Mouse (Mus musculus) lung, adult 18-20 months (tissue): ENCODE data around the gene Eif4enif1.
"Not testable (repeated sequence)": the region's sequence is repeated elsewhere in the genome, so short reads cannot be mapped to it uniquely, and the experiment has no call there.

Source experiments
- DNase-seq, 2 experiments: peaks; one replicate each; pipeline ENCODE4 v3.0.0; 2022; ENCODE audit warnings: mixed read lengths in 2 of 2

Gene Eif4enif1

DNA sequence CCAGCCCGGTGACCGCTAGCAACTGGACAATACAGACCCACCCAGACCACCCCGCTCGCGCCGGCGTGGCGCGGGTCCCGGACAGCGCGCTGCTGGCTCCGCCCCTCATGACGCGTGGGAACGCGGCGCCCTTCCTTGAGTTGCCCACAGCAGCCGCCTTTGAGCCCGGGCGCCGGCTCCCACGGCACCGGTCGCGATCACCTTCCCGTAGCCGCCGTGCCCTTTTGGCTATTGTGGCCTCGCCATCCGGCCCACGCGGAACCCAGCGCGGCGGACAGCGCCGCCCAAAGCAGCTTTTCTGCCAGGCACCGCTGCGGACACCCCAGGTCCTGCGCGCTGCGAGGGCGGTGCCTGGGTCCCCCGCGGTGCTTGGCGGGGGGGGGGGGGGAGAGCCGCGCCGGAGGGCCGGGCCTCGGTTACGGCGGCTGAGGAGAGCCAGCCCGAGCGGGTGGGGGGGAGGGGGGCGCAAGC is at the start of gene Eif4enif1:
Eif4enif1 (plus strand) TSS at position 162 of the 471 bp plus-strand sequence.
- DNase-seq = peak; percentile 88 to 91

DNA sequence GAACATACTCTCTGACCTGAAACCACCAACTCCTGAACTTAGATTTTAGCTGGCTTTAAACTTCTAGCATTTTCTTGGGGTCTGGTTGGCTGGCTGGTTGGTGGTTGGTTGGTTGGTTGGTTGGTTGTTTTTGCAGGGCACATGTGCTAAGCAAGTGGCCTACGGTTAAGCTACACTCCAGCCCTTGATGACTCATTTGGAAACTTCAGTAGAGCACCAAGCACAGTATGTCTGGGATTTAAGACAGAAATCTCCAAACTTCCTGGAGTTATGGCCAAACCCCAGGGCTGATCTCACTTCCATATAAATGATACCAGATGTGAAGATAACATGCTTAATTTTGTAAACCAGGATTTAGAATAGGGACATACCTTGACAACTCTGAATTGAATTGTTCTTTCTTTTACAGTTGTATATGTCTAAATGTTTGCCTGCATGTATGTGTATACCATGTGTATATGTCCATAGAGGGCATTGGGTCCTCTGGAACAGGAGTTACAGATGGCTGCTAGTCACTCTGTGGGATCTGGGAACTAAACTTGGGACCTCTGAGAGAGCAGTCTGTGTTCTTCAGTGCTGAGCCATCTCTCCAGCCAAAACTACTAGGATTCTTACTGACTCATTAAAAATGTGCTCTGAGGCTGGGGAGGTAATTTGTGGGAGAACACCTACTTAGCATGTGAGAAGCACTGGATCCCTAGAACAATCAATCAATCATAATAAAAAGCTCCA is 48.4 kb upstream of the Eif4enif1 start:
- peak; percentile 64 to 72 for DNase-seq

DNA sequence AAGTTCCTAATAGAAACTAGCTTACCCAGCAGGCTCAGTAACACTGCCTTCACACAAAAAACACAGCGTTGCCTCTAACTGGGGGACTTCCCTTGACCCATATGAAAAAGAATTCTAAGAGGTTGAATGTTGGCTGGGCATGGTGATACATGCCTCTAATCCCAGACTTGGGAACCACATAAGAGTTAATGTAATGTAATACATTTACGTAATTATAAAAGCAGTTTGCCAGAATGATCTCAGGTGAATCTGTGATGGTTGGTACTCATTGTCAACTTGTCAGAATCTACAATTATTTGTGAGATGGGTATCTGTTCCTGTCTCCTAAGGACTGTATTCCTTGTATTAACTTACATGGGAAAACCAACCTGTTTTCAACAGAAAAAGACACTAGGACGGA is 45.2 kb upstream of the Eif4enif1 start:
- DNase-seq = not testable (repeated sequence)

DNA sequence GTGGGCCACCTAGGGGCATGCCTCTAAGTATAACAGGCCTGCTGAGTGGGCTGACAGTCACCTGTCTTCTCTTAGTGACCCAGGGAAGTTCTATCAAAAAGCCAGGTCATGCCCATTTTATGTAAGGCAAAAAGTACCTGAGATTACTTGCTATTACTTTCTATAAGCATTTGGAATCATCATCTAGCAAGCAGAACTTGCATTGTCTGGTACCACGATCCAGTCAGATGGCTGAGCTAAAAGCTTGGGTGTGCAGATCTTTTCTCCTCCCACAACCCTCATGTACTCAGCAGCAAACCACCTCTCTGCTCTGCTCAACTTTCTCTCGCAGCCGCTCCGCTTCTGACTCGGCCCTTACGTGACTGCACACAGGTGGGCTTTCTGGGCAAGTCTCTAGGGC is 44.2 kb upstream of the Eif4enif1 start:
- not testable (repeated sequence) for DNase-seq

DNA sequence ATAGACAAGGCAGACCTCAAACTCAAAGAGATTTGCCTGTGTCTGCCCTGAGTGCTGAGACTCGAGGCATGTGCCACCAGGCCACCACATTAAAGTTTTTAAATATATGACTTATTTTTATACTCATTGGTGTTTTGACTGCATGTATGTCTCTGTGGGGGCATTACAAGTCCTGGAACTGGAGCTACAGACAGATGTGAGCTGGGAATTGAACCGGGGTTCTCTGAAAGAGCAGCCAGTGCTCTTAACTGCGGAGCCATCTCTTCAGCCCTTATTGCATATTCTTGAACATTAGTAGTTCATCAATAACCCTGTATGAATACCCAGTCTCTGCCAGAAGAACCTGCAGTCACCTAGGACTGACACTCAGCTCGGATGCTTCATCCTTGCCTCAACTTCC is 43.4 kb upstream of the Eif4enif1 start:
- DNase-seq = not testable (repeated sequence)

DNA sequence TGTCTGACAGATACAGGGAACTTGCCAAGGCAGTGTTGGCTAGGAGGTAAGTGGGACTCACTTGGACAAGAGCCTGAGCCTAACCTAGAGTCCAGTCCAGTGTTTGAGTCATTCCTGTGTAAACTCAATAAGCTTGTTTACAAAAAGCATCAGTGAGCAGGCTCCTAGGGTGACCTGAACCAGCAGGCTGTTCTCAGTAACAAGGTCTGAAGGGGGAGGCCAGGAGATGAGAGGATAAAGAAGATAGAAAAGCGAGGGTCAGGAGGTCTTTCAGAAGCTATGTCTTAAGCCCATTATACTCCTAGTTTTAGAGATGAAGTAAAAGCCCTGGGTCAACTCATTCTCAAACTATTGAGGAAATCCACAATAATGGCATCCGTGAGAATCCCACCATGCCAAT is 40.8 kb upstream of the Eif4enif1 start:
- peak; percentile 71 for DNase-seq

DNA sequence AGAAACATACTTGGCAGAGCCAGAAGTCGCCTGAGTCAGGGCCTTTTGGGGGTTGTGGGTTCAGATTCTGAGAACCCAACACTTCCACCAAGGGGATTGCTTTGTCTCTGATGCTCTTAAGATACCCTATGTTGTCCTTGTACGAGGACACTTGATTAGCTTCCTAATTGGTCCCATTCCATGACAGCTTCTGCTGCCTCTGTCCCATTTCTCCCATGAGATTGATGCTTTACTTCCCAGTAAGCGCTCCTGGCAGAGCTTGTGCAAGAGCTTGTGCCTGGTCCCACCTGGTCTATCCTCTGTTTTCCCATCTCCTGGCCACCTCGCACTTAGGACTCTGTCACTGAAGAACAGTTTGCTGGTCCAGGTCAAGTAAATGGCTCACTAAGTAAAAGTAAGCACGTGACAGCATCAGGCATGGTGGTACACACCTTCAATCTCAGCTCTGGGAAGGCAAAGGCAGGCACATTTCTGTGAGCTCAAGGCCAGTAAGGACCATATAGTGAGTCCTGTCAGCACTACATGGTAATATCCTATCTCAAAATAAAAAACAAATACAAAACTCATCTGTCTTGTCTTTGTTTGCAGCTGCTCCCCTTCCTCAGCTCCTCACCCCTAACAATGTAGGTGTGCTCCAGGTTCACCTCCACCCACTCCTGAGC is 39.8 kb upstream of the Eif4enif1 start:
- DNase-seq = peak; percentile 50 to 76

DNA sequence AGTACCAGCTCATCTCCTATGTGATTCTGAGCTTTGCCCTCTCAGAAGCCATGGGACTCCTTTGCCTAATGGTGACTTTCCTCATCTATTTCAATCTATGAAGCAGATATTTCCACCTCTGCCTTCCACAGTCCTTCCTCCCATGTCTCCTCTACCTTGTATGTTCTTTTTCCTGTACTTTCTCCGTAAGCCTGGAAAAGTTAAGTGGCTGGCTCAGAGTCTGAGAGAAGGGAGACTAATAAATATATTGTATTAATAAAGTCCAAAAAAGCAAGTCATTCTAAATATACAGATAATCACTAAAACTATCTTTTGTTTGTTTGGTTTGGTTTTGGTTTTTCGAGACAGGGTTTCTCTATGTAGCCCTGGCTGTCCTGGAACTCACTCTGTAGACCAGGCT is 39.1 kb upstream of the Eif4enif1 start:
- peak in 1 of 2 experiments; percentile 30 for DNase-seq

DNA sequence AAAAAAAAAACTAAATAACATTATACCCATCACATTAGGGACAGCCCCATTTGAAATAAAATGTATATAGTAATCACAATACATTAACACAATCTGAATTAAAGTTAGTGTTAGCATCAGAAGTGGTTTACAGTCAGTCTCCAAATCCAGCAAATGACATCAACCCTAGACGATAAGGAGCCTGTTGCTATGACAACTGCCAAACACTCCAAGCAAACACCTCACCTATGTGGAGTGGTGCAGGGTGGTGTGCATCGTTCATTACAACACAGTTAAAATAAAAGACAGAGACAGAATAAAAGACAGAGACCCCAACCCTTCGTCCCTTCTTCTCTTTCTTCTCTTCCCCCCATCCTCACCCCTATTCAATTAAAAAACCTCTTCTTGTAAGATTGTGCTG is 38.5 kb upstream of the Eif4enif1 start:
- DNase-seq = peak; percentile 72 to 81

DNA sequence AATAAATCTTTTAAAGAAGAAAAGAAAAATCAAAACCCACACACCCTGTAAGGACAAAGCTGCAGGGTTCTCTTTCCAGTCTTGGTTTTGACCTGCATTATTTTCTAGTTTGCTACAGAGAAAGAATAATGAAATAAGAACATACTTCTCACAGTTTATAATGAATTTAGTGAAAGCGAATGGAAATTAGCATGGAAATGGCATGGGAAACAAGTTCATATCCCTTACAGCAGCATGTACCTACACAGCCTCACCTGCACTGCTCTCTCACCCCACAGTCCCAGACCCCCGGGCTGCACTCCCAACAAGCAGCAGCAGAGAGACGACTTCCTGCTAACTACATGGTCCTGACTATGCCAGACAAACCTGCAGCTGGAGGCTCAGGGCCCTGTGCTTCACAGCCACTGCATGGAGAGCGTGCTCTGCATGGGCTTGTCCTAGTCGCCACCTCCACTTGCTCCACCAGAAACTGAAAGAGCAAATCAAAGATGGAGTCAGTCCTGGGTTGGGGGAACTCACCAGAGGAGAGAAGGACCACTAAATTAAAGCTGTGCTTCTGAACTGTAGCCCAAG is 36.9 kb upstream of the Eif4enif1 start:
- not testable (repeated sequence) for DNase-seq

DNA sequence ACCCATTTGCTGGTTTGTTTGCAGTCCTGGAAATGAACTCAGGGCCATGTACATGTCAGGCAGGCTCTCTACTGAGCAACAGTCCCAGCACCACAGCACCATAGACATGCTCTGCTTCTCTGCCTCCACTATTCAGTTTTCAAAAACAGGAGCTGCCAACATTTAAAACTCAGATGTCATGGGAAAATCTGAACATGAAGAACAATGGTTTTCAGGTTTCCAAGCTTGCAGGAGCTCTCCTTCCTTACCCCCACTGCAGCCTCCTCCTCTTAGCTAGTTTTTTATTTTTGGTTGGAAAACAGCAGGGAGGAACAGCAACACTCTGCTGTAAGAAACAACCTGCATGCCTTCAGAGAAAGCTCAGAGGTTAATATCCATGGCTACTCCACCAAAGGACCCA is 35.9 kb upstream of the Eif4enif1 start:
- not testable (repeated sequence) for DNase-seq

DNA sequence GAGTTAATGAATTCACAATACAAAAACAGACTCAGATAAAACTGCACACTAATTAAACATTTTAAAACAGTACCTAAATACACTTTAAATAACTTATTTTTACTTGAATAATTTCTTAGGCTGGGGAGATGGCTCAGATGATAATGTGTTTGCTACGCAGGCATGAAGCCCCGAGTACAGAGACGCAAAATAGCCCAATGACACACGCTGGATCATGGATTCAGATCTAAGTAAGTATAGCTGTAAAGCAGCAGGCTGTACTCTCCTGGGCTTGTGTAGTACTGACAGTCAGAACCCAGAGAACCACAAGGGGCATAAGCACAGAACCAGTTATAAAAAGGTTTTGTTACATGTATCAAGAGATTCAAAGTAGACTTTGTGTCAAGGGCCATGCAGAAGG is 35.1 kb upstream of the Eif4enif1 start:
- not testable (repeated sequence) for DNase-seq

DNA sequence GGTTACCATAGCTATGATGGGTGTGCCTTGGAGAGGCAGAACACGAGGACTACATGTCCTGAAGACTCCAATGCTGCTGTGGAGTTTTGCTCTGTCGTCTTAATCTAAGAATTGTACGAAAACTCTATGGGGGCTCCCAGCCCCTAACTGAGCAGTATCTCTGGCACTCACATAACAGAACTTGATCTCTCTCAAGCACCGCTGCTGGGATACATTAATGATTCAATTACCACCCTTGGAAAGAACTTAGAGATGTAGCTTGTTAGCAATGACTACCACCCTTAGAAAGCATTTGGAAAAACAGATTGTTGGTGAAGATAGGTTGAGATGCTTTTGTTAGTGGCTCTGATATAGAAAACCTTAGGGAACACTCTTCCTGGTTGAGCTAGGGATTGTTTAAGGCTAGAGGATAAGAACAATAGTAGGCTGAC is 34.6 kb upstream of the Eif4enif1 start:
- peak; percentile 37 to 57 for DNase-seq

DNA sequence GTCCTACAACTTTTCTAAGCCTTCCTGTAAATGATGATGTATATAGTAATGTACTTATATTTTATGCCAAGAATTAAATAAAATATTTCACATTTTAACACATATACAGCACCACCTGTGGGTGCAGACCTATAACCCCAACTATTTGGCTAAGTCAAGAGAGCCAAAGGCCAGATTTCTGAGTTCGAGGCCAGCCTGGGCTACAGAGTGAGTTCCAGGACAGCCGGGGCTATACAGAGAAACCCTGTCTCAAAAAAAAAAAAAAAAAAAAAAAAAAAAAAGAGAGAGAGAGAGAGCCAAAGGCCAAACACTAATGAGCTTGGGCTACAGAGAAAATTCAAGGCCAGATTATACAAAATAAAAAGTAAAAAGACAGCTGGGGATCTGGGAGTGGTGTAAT is 33.1 kb upstream of the Eif4enif1 start:
- peak in 1 of 2 experiments; percentile 58 for DNase-seq

DNA sequence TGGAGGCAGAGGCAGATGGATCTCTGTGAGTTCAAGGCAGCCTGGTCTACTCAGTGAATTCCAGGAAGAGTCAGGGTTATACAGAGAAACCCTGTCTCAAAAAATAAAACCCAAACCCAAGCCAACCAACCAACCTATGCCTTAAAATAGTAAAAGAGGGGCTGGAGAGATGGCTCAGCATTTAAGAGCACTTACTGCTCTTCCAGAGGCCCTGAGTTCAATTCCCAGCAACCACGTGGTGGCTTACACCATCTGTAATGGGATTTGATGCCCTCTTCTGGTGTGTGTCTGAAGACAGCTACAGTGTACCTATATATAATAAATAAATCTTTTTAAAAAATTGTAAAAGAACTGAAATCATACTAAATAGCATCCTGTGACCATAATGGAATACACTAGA is 30.3 kb upstream of the Eif4enif1 start:
- DNase-seq = peak; percentile 30 to 60

DNA sequence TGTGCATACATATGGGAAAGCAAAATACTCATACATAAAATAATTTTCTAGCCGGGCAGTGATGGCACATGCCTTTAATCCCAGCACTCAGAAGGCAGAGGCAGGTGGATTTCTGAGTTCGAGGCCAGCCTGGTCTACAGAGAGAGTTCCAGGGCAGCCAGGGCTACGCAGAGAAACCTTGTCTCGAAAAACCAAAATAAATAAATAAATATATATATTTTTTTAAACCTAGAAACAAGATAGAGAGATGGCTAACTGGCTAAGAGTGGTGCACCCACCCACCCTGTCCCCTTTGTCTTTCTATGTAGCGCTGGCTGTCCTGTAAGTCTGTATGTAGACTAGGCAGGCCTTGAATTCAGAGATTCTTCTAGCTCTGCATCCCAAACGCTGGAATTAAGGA is 29.7 kb upstream of the Eif4enif1 start:
- not testable (repeated sequence) for DNase-seq

DNA sequence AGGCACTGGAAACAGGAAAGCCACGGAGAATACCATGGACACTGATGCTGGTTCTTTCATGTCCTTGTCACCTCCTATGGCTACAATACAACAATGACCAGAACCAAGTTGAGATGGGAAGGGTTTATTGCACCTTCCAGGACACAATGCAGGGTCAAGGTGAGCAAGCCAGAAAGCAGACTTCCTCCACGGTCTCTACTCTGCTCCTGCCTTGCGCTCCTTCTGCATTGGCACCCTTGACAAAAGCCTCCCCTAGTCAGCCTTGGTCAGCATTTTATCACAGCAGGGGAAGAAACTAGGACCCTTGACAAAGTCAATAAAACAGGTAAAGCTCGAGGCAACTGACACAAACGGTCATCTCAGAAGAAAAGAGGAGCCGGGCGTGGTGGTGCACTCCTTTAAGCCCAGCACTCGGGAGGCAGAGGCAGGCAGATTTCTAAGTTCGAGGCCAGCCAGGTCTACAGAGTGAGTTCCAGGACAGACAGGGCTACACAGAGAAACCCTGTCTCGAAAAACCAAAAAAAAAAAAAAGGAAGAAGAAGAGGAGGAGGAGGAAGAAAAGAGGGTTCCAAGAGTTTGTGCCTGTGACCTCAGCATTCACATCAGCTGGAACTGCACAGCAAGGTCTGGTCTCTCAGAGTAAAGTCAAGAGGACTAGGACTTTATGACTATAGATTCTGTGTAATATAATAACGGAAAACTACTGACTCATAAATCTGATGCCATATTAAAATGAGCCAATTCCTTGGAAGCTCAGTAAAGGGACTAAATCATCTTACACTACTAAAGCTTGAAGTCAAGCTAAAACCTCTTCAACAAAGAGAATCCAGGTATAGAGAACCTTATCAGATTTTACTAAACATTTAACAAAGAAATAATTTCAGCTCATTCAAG is 28.5 kb upstream of the Eif4enif1 start:
- peak; percentile 53 to 76 for DNase-seq

DNA sequence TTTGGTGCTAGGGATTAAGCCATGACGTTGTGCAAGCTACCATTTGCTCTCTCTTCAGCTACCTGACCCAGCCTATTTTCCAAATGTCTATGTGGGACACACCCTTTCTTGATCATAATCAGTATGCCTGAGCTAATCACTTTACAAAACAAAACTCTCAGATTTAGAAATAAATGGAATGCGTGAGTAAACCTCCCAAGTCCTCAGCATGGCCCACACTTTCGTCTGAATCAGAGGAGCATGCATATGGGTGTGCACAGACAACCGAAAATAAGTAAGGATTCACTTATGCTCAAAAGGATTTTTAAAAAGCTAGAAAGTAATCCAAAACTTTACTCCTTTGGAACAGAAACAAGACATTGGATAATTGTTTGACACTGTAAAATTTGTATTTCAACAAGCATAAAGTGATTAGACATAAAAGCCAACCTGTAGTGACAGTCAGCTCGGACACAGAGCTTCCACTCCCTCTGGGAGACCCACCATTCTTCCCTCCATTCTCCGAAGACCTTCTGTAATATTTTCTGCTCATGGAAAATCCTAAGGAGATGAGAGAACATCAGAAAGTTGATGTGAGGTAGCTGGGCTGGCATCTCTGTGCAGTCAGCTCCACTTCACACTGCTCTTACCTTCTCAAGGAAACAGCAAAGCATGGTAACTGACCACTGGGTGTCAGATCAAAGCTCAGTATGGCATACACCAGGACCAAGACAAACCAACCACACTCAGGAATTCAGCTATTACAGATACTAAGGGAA is 23.0 kb upstream of the Eif4enif1 start:
- DNase-seq = peak in 1 of 2 experiments; percentile 52

DNA sequence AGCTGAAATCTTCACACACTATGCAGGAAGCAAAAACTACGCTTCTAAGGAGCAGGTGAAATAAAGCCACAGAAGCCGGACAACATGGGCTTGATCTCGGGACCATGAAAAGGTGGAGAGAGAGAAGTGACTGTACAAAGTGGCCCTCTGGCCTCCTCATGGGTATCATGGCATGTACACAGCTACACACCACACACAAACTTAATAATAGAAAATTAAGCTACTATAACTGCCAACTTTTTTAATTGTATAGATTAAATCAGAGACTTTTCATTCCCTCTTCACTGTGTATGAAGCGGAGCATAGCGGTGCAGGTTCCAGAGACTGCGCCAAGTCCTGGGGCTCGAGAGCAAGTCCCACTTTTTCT is 22.5 kb upstream of the Eif4enif1 start:
- DNase-seq = peak in 1 of 2 experiments; percentile 47

DNA sequence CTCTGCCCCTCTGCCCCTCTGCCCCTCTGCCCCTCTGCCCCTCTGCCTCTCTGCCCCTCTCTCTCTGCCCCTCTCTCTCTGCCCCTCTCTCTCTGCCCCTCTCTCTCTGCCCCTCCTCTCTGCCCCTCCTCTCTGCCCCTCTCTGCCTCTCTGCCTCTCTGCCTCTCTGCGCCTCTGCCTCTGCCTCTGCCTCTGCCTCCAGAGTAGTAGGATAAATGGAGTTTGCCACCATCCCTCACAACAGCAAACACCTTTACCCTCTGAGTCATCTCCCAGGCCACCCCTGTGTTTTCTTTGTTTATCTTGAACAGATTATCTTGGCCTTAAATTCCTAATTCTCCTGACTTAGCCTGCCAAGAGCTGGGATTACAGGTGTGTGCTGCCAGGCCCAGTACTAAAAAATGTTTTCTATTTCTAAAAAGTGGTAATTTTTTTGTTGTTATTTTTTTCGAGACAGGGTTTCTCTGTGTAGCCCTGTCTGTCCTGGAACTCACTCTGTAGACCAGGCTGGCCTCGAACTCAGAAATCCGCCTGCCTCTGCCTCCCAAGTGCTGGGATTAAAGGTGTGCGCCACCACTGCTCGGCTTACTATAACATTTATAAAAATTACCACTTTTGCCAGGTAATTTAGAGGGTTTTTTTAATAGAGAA is 21.6 kb upstream of the Eif4enif1 start:
- not testable (repeated sequence) for DNase-seq

DNA sequence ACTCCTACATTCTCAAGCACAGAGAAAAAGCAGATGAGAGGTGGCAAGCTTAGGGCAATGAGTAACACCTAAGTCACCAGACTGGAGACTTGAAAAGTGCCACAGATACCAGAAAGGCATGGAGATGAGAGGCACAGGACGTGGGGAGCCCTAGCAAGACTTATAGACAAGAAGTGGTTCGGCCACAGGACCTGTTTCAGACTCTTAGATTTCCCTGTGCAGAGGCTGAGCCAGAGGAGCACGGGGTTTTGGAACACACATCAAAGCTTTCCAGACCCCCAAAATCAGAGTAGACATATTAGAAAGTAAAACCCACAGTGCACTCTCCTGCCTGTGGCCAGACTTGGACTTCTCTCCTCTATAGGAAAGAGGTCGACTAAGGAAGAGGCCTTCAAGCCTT is 20.9 kb upstream of the Eif4enif1 start:
- peak; percentile 58 to 79 for DNase-seq
